Mouse (Mus musculus) retina, embryonic 14.5 days (tissue): ENCODE measurements around the gene Ap5m1.
A peak's percentile ranks its signal among the peaks of the same experiment; 100 is the strongest.

Source experiments
- DNase-seq: peaks from one replicate; pipeline ENCODE4 v3.0.0-alpha.2; 2015; ENCODE audit warnings: low spot score

Gene Ap5m1

DNA sequence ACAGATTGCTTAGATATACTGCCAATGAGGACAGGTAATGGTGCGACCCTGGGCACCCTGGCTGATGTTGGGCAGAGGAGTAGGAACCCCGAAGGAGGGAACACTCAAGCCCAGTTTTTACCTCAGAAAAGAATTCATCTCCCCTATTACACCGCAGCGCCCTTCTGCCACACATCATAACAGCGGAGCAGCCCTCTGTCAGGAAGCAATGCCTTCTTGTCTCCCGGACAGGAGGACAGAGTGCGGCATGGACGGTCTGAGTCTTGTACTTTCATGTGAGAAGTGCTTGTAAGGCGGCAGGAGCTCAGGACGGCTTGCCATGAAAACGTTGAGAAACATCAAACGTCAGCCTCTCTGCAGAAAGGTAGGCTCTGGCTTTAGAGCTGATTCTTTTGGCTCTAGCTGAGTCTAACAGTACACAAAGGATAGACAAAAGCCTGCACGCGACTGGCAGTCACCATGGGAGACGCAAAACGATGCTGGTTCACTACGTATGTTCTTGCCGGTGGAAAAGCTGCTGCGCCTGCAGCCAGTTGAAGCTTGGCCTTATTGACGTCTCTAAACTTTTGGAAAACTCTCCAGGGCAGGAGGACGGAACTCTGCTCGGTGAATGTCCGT is 61.4 kb downstream of the Ap5m1 start:
- no peak for DNase-seq

DNA sequence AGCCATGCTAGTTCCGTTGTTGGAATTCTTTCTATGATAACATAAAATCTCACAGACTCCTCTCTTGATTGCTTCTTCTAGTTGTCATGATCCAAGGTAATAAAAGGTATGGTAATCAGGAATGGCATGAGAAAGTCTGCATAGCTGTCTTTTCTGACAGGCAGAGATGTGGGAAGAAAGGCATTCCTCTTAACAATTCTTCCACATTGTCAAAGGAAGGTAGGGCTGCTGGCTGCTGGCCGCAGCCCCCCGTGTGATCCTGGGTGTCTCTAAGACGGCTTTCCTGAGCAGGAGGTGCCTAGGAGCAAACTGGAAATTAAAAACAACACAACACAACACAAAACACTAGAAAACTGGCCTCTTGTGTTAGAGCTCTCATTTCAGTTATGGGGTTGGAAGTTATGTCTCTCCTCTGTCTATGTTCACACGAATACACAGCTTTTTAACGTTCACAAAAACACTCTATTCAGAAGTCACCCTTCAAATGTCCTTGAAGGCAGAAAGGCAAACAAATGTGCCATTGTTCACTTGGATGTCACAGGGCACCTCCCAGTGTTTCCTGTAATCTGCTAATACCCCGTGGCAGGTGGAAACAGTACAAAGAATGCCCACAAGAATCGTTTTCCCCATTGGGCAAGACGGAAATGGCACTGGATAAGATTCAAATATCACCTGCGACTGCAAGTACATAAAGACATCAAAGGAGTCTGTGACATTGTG is 62.8 kb downstream of the Ap5m1 start:
- no peak for DNase-seq

DNA sequence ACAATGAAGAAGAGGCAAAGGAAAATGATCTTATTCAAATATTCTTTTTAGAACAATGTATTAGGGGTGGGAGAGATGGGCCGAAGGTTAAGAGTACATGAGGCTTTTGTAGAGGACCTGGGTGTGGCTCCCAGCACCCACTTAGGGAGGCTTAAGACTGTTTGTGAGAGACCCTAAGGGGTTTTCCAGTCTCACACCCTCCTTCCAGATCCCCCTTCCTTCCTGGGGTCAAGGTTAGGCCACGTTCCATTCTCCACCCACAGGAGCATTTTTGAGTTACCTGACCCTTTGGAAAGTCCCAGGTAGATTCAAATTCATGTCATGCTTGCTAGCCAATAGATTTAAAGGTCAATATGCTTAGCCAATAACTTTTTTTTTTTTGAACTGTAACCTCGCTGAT is 66.5 kb downstream of the Ap5m1 start:
- no peak for DNase-seq

GRCm38 (mm10) chr14:49138171-49138570 is 72.3 kb downstream of the Ap5m1 start:
- peak; percentile 51 for DNase-seq

GRCm38 (mm10) chr14:49140756-49141155 is 74.9 kb downstream of the Ap5m1 start:
- no peak for DNase-seq
